Mouse (Mus musculus): ENCODE measurements around the gene Zbtb7a. TPM values are rescaled to one million over a fixed set of nuclear protein-coding genes. Genes with fewer than 3 reads are reported as not detected.
A peak's percentile ranks its signal among the peaks of the same experiment; 100 is the strongest.

The Zbtb7a gene
- total RNA-seq (2021) = 10 to 100 TPM; 37.9 to 39.5 TPM

- intact Hi-C loops (cut with DNase I) = loop anchor here (5.0 kb wide), 1 partner anchor 42 kb away; the partner anchor contains the start of gene Eef2
- DNase-seq = peak in 1 of 2 experiments; percentile 61
Observed at GRCm38 (mm10) chr10:81134966-81135681, at the start of gene Zbtb7a. Zbtb7a (plus strand) TSS chr10:81135220.

GRCm38 (mm10) chr10:81087021-81087420 lies 48.0 kb upstream of the Zbtb7a start:
- peak in 1 of 2 experiments; percentile 32 for DNase-seq
- intact Hi-C loops (cut with DNase I) = no loop called here

GRCm38 (mm10) chr10:81089216-81089615 lies 45.8 kb upstream of the Zbtb7a start:
- DNase-seq = no peak
- intact Hi-C loops (cut with DNase I) = no loop called here

GRCm38 (mm10) chr10:81090621-81091020 lies 44.4 kb upstream of the Zbtb7a start:
- no peak for DNase-seq
- intact Hi-C loops (cut with DNase I) = no loop called here

- intact Hi-C loops (cut with DNase I) = no loop called here
- peak; percentile 40 to 57 for DNase-seq
Observed at GRCm38 (mm10) chr10:81092465-81093250, 42.4 kb upstream of the Zbtb7a start.

GRCm38 (mm10) chr10:81094931-81095678 lies 39.9 kb upstream of the Zbtb7a start:
- DNase-seq = no peak
- intact Hi-C loops (cut with DNase I) = no loop called here

GRCm38 (mm10) chr10:81105565-81106112 lies 29.4 kb upstream of the Zbtb7a start, which contains the start of gene Map2k2:
Map2k2 (plus strand) TSS chr10:81105915.
- intact Hi-C loops (cut with DNase I) = no loop called here
- DNase-seq = peak; percentile 98 to 99

- DNase-seq = peak; percentile 80 to 88
- intact Hi-C loops (cut with DNase I) = no loop called here
Observed at GRCm38 (mm10) chr10:81106113-81106721, 28.8 kb upstream of the Zbtb7a start.

GRCm38 (mm10) chr10:81112946-81113345 lies 22.1 kb upstream of the Zbtb7a start:
- intact Hi-C loops (cut with DNase I) = no loop called here
- no peak for DNase-seq

GRCm38 (mm10) chr10:81119625-81120024 lies 15.4 kb upstream of the Zbtb7a start:
- intact Hi-C loops (cut with DNase I) = no loop called here
- no peak for DNase-seq

- intact Hi-C loops (cut with DNase I) = no loop called here
- DNase-seq = no peak
Observed at GRCm38 (mm10) chr10:81120650-81121049, 14.4 kb upstream of the Zbtb7a start.

- intact Hi-C loops (cut with DNase I) = no loop called here
Observed at GRCm38 (mm10) chr10:81122889-81123288, 12.1 kb upstream of the Zbtb7a start.

GRCm38 (mm10) chr10:81123500-81123899 lies 11.5 kb upstream of the Zbtb7a start:
- intact Hi-C loops (cut with DNase I) = no loop called here
- DNase-seq = no peak

More at GRCm38 (mm10) chr10:81122889-81123288, 12.1 kb upstream of the Zbtb7a start:
- DNase-seq = no peak

- peak; percentile 74 to 76 for DNase-seq
- intact Hi-C loops (cut with DNase I) = no loop called here
Observed at GRCm38 (mm10) chr10:81134181-81134587, 836 bp upstream of the Zbtb7a start.

- peak; percentile 81 to 84 for DNase-seq
- intact Hi-C loops (cut with DNase I) = loop anchor here (5.0 kb wide), 1 partner anchor 41 kb away; the partner anchor contains the start of gene Eef2
Observed at GRCm38 (mm10) chr10:81135831-81136705, 1.0 kb downstream of the Zbtb7a start.

GRCm38 (mm10) chr10:81136706-81137231 lies 1.7 kb downstream of the Zbtb7a start:
- DNase-seq = peak; percentile 72 to 86
- intact Hi-C loops (cut with DNase I) = loop anchor here (5.0 kb wide), 1 partner anchor 41 kb away; the partner anchor contains the start of gene Eef2

GRCm38 (mm10) chr10:81137252-81138130 lies 2.5 kb downstream of the Zbtb7a start:
- peak; percentile 100 for DNase-seq
- intact Hi-C loops (cut with DNase I) = loop anchor here (5.0 kb wide), 1 partner anchor 40 kb away; the partner anchor contains the start of gene Eef2

Data from heart, postnatal 36 days (tissue).